Mouse (Mus musculus) kidney, adult 18-20 months (tissue): ENCODE results near the gene Rdx.
"Not testable (repeated sequence)": the region's sequence is repeated elsewhere in the genome, so short reads cannot be mapped to it uniquely, and the experiment has no call there.

Source experiments
- DNase-seq: peaks from one replicate; pipeline ENCODE4 v3.0.0; 2021

The Rdx gene

GRCm38 (mm10) chr9:52055313-52055712 lies 8.3 kb downstream of the Rdx start:
- no peak for DNase-seq

GRCm38 (mm10) chr9:52059788-52060187 lies 12.8 kb downstream of the Rdx start:
- DNase-seq, result no peak

- no peak for DNase-seq
These were observed 23.1 kb downstream of the Rdx start for GRCm38 (mm10) chr9:52070052-52070451.

GRCm38 (mm10) chr9:52071352-52071751 lies 24.4 kb downstream of the Rdx start:
- DNase-seq, result not testable (repeated sequence)

GRCm38 (mm10) chr9:52072202-52072601 lies 25.2 kb downstream of the Rdx start:
- DNase-seq, result no peak

GRCm38 (mm10) chr9:52076089-52076488 lies 29.1 kb downstream of the Rdx start:
- DNase-seq, result no peak

GRCm38 (mm10) chr9:52077692-52078091 lies 30.7 kb downstream of the Rdx start:
- DNase-seq, result no peak

- no peak for DNase-seq
These were observed 35.0 kb downstream of the Rdx start for GRCm38 (mm10) chr9:52081979-52082378.

- DNase-seq, result no peak
These were observed 35.4 kb downstream of the Rdx start for GRCm38 (mm10) chr9:52082414-52082813.

- no peak for DNase-seq
These were observed 44.8 kb downstream of the Rdx start for GRCm38 (mm10) chr9:52091752-52092151.

- no peak for DNase-seq
These were observed 45.3 kb downstream of the Rdx start for GRCm38 (mm10) chr9:52092311-52092710.

GRCm38 (mm10) chr9:52093108-52093507 lies 46.1 kb downstream of the Rdx start:
- DNase-seq, result no peak

- no peak for DNase-seq
These were observed 47.0 kb downstream of the Rdx start for GRCm38 (mm10) chr9:52094016-52094415.

GRCm38 (mm10) chr9:52094471-52094980 lies 47.6 kb downstream of the Rdx start:
- DNase-seq, result no peak

- no peak for DNase-seq
These were observed 48.7 kb downstream of the Rdx start for GRCm38 (mm10) chr9:52095666-52096065.

GRCm38 (mm10) chr9:52097386-52097785 lies 50.4 kb downstream of the Rdx start:
- no peak for DNase-seq

GRCm38 (mm10) chr9:52098600-52098999 lies 51.6 kb downstream of the Rdx start:
- DNase-seq, result peak; percentile 87

GRCm38 (mm10) chr9:52100426-52100825 lies 53.5 kb downstream of the Rdx start:
- no peak for DNase-seq

GRCm38 (mm10) chr9:52102060-52102844 lies 55.3 kb downstream of the Rdx start:
- no peak for DNase-seq

GRCm38 (mm10) chr9:52103448-52104224 lies 56.7 kb downstream of the Rdx start:
- DNase-seq, result no peak

- no peak for DNase-seq
These were observed 57.2 kb downstream of the Rdx start for GRCm38 (mm10) chr9:52104225-52104615.

- DNase-seq, result no peak
These were observed 58.5 kb downstream of the Rdx start for GRCm38 (mm10) chr9:52105423-52105822.

GRCm38 (mm10) chr9:52107161-52107560 lies 60.2 kb downstream of the Rdx start:
- DNase-seq, result no peak

GRCm38 (mm10) chr9:52110738-52111137 lies 63.8 kb downstream of the Rdx start:
- no peak for DNase-seq
